Mouse (Mus musculus) heart, adult 2 months (tissue): Measurements from ENCODE around the gene Slamf9.

Experiments used
- CTCF ChIP-seq: fragments of 200-600 bp; IDR thresholded peaks from 2 replicates; pipeline ENCODE4 v1.8.1; 2022; ENCODE audit warnings: antibody characterized with exemption, mild to moderate bottlenecking, moderate library complexity
- EP300 ChIP-seq: fragments of 200-500 bp; IDR thresholded peaks from 2 replicates; pipeline ENCODE4 v1.6.1; 2011; ENCODE audit warnings: low read depth, low read length, control low read depth; ENCODE audit not compliant: insufficient read depth
- POLR2A ChIP-seq: fragments of 200-500 bp; IDR thresholded peaks from 2 replicates; pipeline ENCODE4 v1.6.1; 2011; ENCODE audit warnings: mild to moderate bottlenecking, low read depth, low read length, control low read depth; ENCODE audit not compliant: insufficient read depth

DNA sequence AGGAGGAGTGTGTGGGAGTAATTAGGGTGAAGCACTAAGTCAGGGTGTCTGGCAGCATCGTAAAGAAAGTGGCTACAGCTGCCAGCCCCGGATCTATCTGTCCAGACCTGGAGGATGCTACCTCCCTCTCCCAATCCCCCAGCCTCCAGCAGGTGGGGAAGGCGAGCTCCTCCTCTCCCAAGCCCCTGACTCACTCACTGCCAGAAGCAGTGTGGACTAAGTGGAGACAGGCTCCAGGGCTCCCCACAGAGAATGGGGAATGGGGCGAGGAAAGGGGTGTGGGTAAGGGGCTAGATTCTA, 8.2 kb downstream of the Slamf9 start:
- TF ChIP-seq CTCF (no peak), POLR2A (no peak), EP300 (no peak)
